Mouse (Mus musculus) limb, embryonic 10.5 days (tissue): ENCODE measurements around the gene Med26. TPM values are rescaled to one million over a fixed set of nuclear protein-coding genes. Genes with fewer than 3 reads are reported as not detected.

Experiments
- DNase-seq: peaks from one replicate; pipeline ENCODE4 v3.0.0-alpha.2; 2017; ENCODE audit warnings: low spot score
- H3K27ac ChIP-seq: fragments of 300-500 bp; sonication (generic); 2 replicates; pipeline ENCODE4 v1.5.1; 2016; ENCODE audit warnings: mild to moderate bottlenecking
- H3K27me3 ChIP-seq: fragments of 300-500 bp; sonication (generic); 2 replicates; pipeline ENCODE4 v1.6.1; 2016; ENCODE audit warnings: low read depth, mild to moderate bottlenecking; ENCODE audit not compliant: poor library complexity, severe bottlenecking
- H3K36me3 ChIP-seq: fragments of 300-500 bp; sonication (generic); 2 replicates; pipeline ENCODE4 v1.6.1; 2016; ENCODE audit warnings: mild to moderate bottlenecking, moderate library complexity
- H3K4me1 ChIP-seq: fragments of 300-500 bp; sonication (generic); 2 replicates; pipeline ENCODE4 v1.6.1; 2016
- H3K4me3 ChIP-seq: fragments of 300-500 bp; sonication (generic); 2 replicates; pipeline ENCODE4 v1.5.1; 2016; ENCODE audit warnings: mild to moderate bottlenecking, moderate library complexity
- H3K9me3 ChIP-seq: fragments of 300-500 bp; sonication (generic); replicated peaks from 2 replicates; pipeline ENCODE4 v1.6.1; 2016; ENCODE audit warnings: mild to moderate bottlenecking
- WGBS: fragments of 180-500 bp; shearing (Covaris S2); methylation state at CpG from one replicate; pipeline ENCODE4 v1.1.7; 2016; 5-methylcytosine and 5-hydroxymethylcytosine counted together
- microRNA-seq: library from miRNA; unstranded; fragments of <30 nt; microRNA quantifications from one replicate; pipeline ENCODE4, GENCODE M21; 2017
- polyA plus RNA-seq: library from polyadenylated mRNA; unstranded; fragments of >200 nt; fragmentation: Nextera tagmentation; extraction: Ambion mirVana; gene quantifications from 2 replicates; pipeline ENCODE4 v1.2.1, GENCODE M21; 2016

Med26 gene
- polyA plus RNA-seq, 1 experiment from 2014 or later = 22.5 TPM

GRCm38 (mm10) chr8:72458457-72458856 is 89.6 kb downstream of the Med26 start:
- H3K27me3 ChIP-seq = no peaks in the 10 kb centered on the region
- H3K27ac ChIP-seq = no peak overlapping the region
- no peak for DNase-seq
- 0 out of 2 replicates have a peak, but pooled peaks cover 2% of the 10 kb centered on the region for H3K9me3 ChIP-seq
- H3K4me1 ChIP-seq = no peaks in the 10 kb centered on the region
- H3K36me3 ChIP-seq = peaks cover 89% of the 10 kb centered on the region
- WGBS = 88% methylated on average over 6 of the region's 6 CpGs
- H3K4me3 ChIP-seq = no peak overlapping the region

GRCm38 (mm10) chr8:72457806-72458205 is 90.3 kb downstream of the Med26 start:
- H3K9me3 ChIP-seq = 0 out of 2 replicates have a peak, but pooled peaks cover 2% of the 10 kb centered on the region

GRCm38 (mm10) chr8:72455317-72455716 is 92.8 kb downstream of the Med26 start:
- H3K4me1 ChIP-seq = no peaks in the 10 kb centered on the region
- H3K27ac ChIP-seq = no peak overlapping the region
- 0 out of 2 replicates have a peak, but pooled peaks cover 2% of the 10 kb centered on the region for H3K9me3 ChIP-seq
- H3K27me3 ChIP-seq = no peaks in the 10 kb centered on the region
- WGBS = 92% methylated on average over 4 of the region's 4 CpGs
- no peak overlapping the region for H3K4me3 ChIP-seq
- peaks cover 86% of the 10 kb centered on the region for H3K36me3 ChIP-seq
- no peak for DNase-seq

More at GRCm38 (mm10) chr8:72457806-72458205, 90.3 kb downstream of the Med26 start:
- Histone ChIP-seq H3K27me3 (no peaks in the 10 kb centered on the region), H3K36me3 (peaks cover 89% of the 10 kb centered on the region), H3K4me3 (no peak overlapping the region), H3K27ac (no peak overlapping the region), H3K4me1 (no peaks in the 10 kb centered on the region)
- no peak for DNase-seq
- WGBS = 98% methylated on average over 3 of the region's 3 CpGs

GRCm38 (mm10) chr8:72453904-72454303 is 94.2 kb downstream of the Med26 start:
- WGBS = 95% methylated on average over 2 of the region's 2 CpGs

GRCm38 (mm10) chr8:72451516-72451915 is 96.6 kb downstream of the Med26 start:
- 87% methylated on average over 8 of the region's 8 CpGs for WGBS

More at GRCm38 (mm10) chr8:72453904-72454303, 94.2 kb downstream of the Med26 start:
- Histone ChIP-seq H3K36me3 (peaks cover 86% of the 10 kb centered on the region), H3K27ac (no peak overlapping the region), H3K4me1 (no peaks in the 10 kb centered on the region), H3K4me3 (no peak overlapping the region), H3K27me3 (no peaks in the 10 kb centered on the region), H3K9me3 (0 out of 2 replicates have a peak, but pooled peaks cover 2% of the 10 kb centered on the region)
- DNase-seq = no peak

GRCm38 (mm10) chr8:72445071-72445470 is 103.0 kb downstream of the Med26 start:
- no peaks in the 10 kb centered on the region for H3K27me3 ChIP-seq

More at GRCm38 (mm10) chr8:72451516-72451915, 96.6 kb downstream of the Med26 start:
- Histone ChIP-seq H3K36me3 (peaks cover 85% of the 10 kb centered on the region), H3K4me1 (no peaks in the 10 kb centered on the region), H3K4me3 (no peak overlapping the region), H3K27ac (no peak overlapping the region), H3K27me3 (no peaks in the 10 kb centered on the region), H3K9me3 (0 out of 2 replicates have a peak, but pooled peaks cover 2% of the 10 kb centered on the region)
- no peak for DNase-seq

More at GRCm38 (mm10) chr8:72445071-72445470, 103.0 kb downstream of the Med26 start:
- Histone ChIP-seq H3K27ac (no peak overlapping the region), H3K36me3 (peaks cover 35% of the 10 kb centered on the region), H3K4me1 (peaks cover 7% of the 10 kb centered on the region), H3K4me3 (no peak overlapping the region), H3K9me3 (no peaks in the 10 kb centered on the region)
- 93% methylated on average over 6 of the region's 6 CpGs for WGBS
- no peak for DNase-seq

Small RNAs within 50 kb of the gene (microRNA-seq; reads per million reads assigned to microRNA genes)
- gene Gm28019 (not detected), gene Mir7068 (1.8 reads per million)

Other genes with a start within 250 kb of the Med26 start
- gene Gm10282, start 243.0 kb downstream of the Med26 start, polyA plus RNA-seq = 25.6 and 29.2 TPM in 2 replicates
- 3.1 and 3.6 TPM in 2 replicates for gene Klf2, start 229.2 kb downstream of the Med26 start, polyA plus RNA-seq
- 75.3 and 85.1 TPM in 2 replicates for gene Eps15l1, start 126.8 kb downstream of the Med26 start, polyA plus RNA-seq
- gene Calr3, start 104.4 kb downstream of the Med26 start, polyA plus RNA-seq = 0.54 and 0.90 TPM in 2 replicates
- 14.6 and 16.1 TPM in 2 replicates for gene 1700030K09Rik, start 104.4 kb downstream of the Med26 start, polyA plus RNA-seq
- gene Cherp, start 73.0 kb downstream of the Med26 start, polyA plus RNA-seq = 107 and 116 TPM in 2 replicates
- gene Slc35e1, start 55.7 kb downstream of the Med26 start, polyA plus RNA-seq = 30.5 and 31.0 TPM in 2 replicates
- gene Smim7, start 22.8 kb upstream of the Med26 start, polyA plus RNA-seq = 92.4 and 97.4 TPM in 2 replicates
- gene Tmem38a, start 23.8 kb upstream of the Med26 start, polyA plus RNA-seq = 7.3 and 9.6 TPM in 2 replicates
- gene Nwd1, start 98.4 kb upstream of the Med26 start, polyA plus RNA-seq = 0.16 TPM in 1 of 2 replicates, not detected in the other
- gene Sin3b, start 175.0 kb upstream of the Med26 start, polyA plus RNA-seq = 145 and 153 TPM in 2 replicates
- 2.2 and 2.5 TPM in 2 replicates for gene F2rl3, start 213.6 kb upstream of the Med26 start, polyA plus RNA-seq